Mouse (Mus musculus) limb, embryonic 11.5 days (tissue): ENCODE results near the gene Olfr1202. TPM values are rescaled to one million over a fixed set of nuclear protein-coding genes. Genes with fewer than 3 reads are reported as not detected.

Experiments used
- polyA plus RNA-seq: library from polyadenylated mRNA; unstranded; fragments of >200 nt; fragmentation: Nextera tagmentation; extraction: Ambion mirVana; gene quantifications from 2 replicates; pipeline ENCODE4 v1.2.1, GENCODE M21; 2014

Gene Olfr1202
- polyA plus RNA-seq, 1 experiment from 2014 or later, result not detected

Other genes starting within 250 kb of the Olfr1202 start
- not detected in 2 replicates for gene Olfr1189, start 228.0 kb upstream of the Olfr1202 start, polyA plus RNA-seq
- not detected in 2 replicates for gene Olfr1191-ps1, start 174.0 kb upstream of the Olfr1202 start, polyA plus RNA-seq
- not detected in 2 replicates for gene Olfr1192-ps1, start 166.0 kb upstream of the Olfr1202 start, polyA plus RNA-seq
- not detected in 2 replicates for gene Olfr1193, start 138.9 kb upstream of the Olfr1202 start, polyA plus RNA-seq
- not detected in 2 replicates for gene Olfr1195, start 125.3 kb upstream of the Olfr1202 start, polyA plus RNA-seq
- gene Olfr1196, start 109.9 kb upstream of the Olfr1202 start, polyA plus RNA-seq, result not detected in 2 replicates
- not detected in 2 replicates for gene Olfr1197, start 82.1 kb upstream of the Olfr1202 start, polyA plus RNA-seq
- not detected in 2 replicates for gene Olfr1198, start 63.1 kb upstream of the Olfr1202 start, polyA plus RNA-seq
- gene Olfr1199, start 54.0 kb upstream of the Olfr1202 start, polyA plus RNA-seq, result not detected in 2 replicates
- gene Olfr1200, start 44.0 kb upstream of the Olfr1202 start, polyA plus RNA-seq, result not detected in 2 replicates
- gene Olfr1201, start 21.5 kb upstream of the Olfr1202 start, polyA plus RNA-seq, result not detected in 2 replicates
- gene Olfr1205, start 15.2 kb downstream of the Olfr1202 start, polyA plus RNA-seq, result not detected in 2 replicates
- not detected in 2 replicates for gene Olfr1204, start 34.8 kb downstream of the Olfr1202 start, polyA plus RNA-seq
- gene Olfr1206, start 48.7 kb downstream of the Olfr1202 start, polyA plus RNA-seq, result not detected in 2 replicates
- gene Olfr1208, start 87.8 kb downstream of the Olfr1202 start, polyA plus RNA-seq, result not detected in 2 replicates
- gene Olfr1209, start 100.7 kb downstream of the Olfr1202 start, polyA plus RNA-seq, result not detected in 2 replicates
- not detected in 2 replicates for gene Olfr1211, start 123.6 kb downstream of the Olfr1202 start, polyA plus RNA-seq
- not detected in 2 replicates for gene Olfr1212, start 139.5 kb downstream of the Olfr1202 start, polyA plus RNA-seq
- not detected in 2 replicates for gene Gm13762, start 165.8 kb downstream of the Olfr1202 start, polyA plus RNA-seq
- not detected in 2 replicates for gene Olfr1214, start 178.2 kb downstream of the Olfr1202 start, polyA plus RNA-seq
- not detected in 2 replicates for gene Olfr1215, start 192.5 kb downstream of the Olfr1202 start, polyA plus RNA-seq
- gene Olfr1216, start 203.8 kb downstream of the Olfr1202 start, polyA plus RNA-seq, result not detected in 2 replicates
- gene Olfr1217, start 217.6 kb downstream of the Olfr1202 start, polyA plus RNA-seq, result not detected in 2 replicates
- gene Olfr1218, start 246.7 kb downstream of the Olfr1202 start, polyA plus RNA-seq, result not detected in 2 replicates